Mouse (Mus musculus) forebrain, embryonic 11.5 days (tissue): Measurements from ENCODE around the gene Mgme1. TPM values are rescaled to one million over a fixed set of nuclear protein-coding genes. Genes with fewer than 3 reads are reported as not detected.

Experiments
- ATAC-seq: fragments of 200-750 bp; cut with Nextera tagmentation; replicated peaks from 2 replicates; pipeline ENCODE4 v1.8.0; 2017; ENCODE audit warnings: moderate TSS enrichment; ENCODE audit not compliant: low FRiP score
- DNase-seq: peaks from one replicate; pipeline ENCODE4 v3.0.0-alpha.2; 2017; ENCODE audit warnings: low spot score
- H3K27ac ChIP-seq: fragments of 300-500 bp; sonication (generic); 2 replicates; pipeline ENCODE4 v1.5.1; 2014; ENCODE audit warnings: low read depth, low read length
- H3K27me3 ChIP-seq: fragments of 300-500 bp; sonication (generic); 2 replicates; pipeline ENCODE4 v1.6.1; 2014; ENCODE audit warnings: mild to moderate bottlenecking, low read length, mixed read lengths; ENCODE audit not compliant: control insufficient read depth, insufficient read depth
- H3K36me3 ChIP-seq: fragments of 300-500 bp; sonication (generic); 2 replicates; pipeline ENCODE4 v1.6.1; 2014; ENCODE audit warnings: mild to moderate bottlenecking, low read length, moderate library complexity, mixed read lengths; ENCODE audit not compliant: control insufficient read depth, insufficient read depth
- H3K4me1 ChIP-seq: fragments of 300-500 bp; sonication (generic); replicated peaks from 2 replicates; pipeline ENCODE4 v1.6.1; 2014; ENCODE audit warnings: low read length, mixed read lengths; ENCODE audit not compliant: control insufficient read depth, insufficient read depth
- H3K4me2 ChIP-seq: fragments of 300-500 bp; sonication (generic); 2 replicates; pipeline ENCODE4 v1.6.1; 2014; ENCODE audit warnings: low read depth, mild to moderate bottlenecking, low read length, moderate library complexity, mixed read lengths; ENCODE audit not compliant: severe bottlenecking
- H3K4me3 ChIP-seq: fragments of 300-500 bp; sonication (generic); 2 replicates; pipeline ENCODE4 v1.5.1; 2014; ENCODE audit warnings: low read depth, low read length
- H3K9ac ChIP-seq: fragments of 300-500 bp; sonication (generic); 2 replicates; pipeline ENCODE4 v1.6.1; 2014; ENCODE audit warnings: low read length
- H3K9me3 ChIP-seq: fragments of 300-500 bp; sonication (generic); 2 replicates; pipeline ENCODE4 v1.6.1; 2016; ENCODE audit warnings: low read length, mixed read lengths; ENCODE audit not compliant: control insufficient read depth
- WGBS: fragments of 180-500 bp; shearing (Covaris S2); extraction: QIAGEN DNeasy Blood & Tissue Kit; methylation state at CpG from one replicate; pipeline ENCODE4 v1.1.7; 2014; 5-methylcytosine and 5-hydroxymethylcytosine counted together
- polyA plus RNA-seq: library from polyadenylated mRNA; unstranded; fragments of >200 nt; fragmentation: Nextera tagmentation; extraction: Ambion mirVana; gene quantifications from 2 replicates; pipeline ENCODE4 v1.2.1, GENCODE M21; 2014

Mgme1 gene
- 19.1 and 19.9 TPM in 2 replicates for polyA plus RNA-seq

- ATAC-seq = peak; percentile 97
- no peaks in the 10 kb centered on the region for H3K4me1 ChIP-seq
Measured at GRCm38 (mm10) chr2:144270507-144271420, at the start of gene Mgme1, which contains the start of gene Snx5. Mgme1 (plus strand) TSS chr2:144270663. Snx5 (minus strand) TSS chr2:144270906.

GRCm38 (mm10) chr2:144224351-144224750 is 46.1 kb upstream of the Mgme1 start:
- Histone ChIP-seq H3K9me3 (no peaks in the 10 kb centered on the region), H3K9ac (no peak overlapping the region), H3K4me2 (no peak overlapping the region), H3K27me3 (no peaks in the 10 kb centered on the region), H3K4me3 (no peak overlapping the region), H3K27ac (no peak overlapping the region), H3K4me1 (no peaks in the 10 kb centered on the region), H3K36me3 (no peaks in the 10 kb centered on the region)
- no peak for ATAC-seq
- DNase-seq = no peak
- 67% methylated on average over 12 of the region's 12 CpGs for WGBS

More at GRCm38 (mm10) chr2:144270507-144271420, at the start of gene Mgme1, which contains the start of gene Snx5:
- peak within 1 kb of the TSS; percentile 94 for H3K9ac ChIP-seq
- peak within 1 kb of the TSS; percentile 67 for H3K4me2 ChIP-seq
- H3K27ac ChIP-seq = peak within 1 kb of the TSS; percentile 87
- no peaks in the 10 kb centered on the region for H3K9me3 ChIP-seq
- WGBS = under 1% methylated on average over 93 of the region's 93 CpGs
- no peaks in the 10 kb centered on the region for H3K36me3 ChIP-seq
- peak within 1 kb of the TSS; percentile 75 for H3K4me3 ChIP-seq
- peak; percentile 98 for DNase-seq
- H3K27me3 ChIP-seq = no peaks in the 10 kb centered on the region

GRCm38 (mm10) chr2:144226906-144227586 is 43.4 kb upstream of the Mgme1 start:
- no peak for DNase-seq
- Histone ChIP-seq H3K27me3 (no peaks in the 10 kb centered on the region), H3K9ac (no peak overlapping the region), H3K4me3 (no peak overlapping the region), H3K4me1 (no peaks in the 10 kb centered on the region), H3K36me3 (no peaks in the 10 kb centered on the region), H3K9me3 (no peaks in the 10 kb centered on the region), H3K4me2 (no peak overlapping the region), H3K27ac (no peak overlapping the region)
- WGBS = 91% methylated on average over 12 of the region's 12 CpGs
- no peak for ATAC-seq

DNA sequence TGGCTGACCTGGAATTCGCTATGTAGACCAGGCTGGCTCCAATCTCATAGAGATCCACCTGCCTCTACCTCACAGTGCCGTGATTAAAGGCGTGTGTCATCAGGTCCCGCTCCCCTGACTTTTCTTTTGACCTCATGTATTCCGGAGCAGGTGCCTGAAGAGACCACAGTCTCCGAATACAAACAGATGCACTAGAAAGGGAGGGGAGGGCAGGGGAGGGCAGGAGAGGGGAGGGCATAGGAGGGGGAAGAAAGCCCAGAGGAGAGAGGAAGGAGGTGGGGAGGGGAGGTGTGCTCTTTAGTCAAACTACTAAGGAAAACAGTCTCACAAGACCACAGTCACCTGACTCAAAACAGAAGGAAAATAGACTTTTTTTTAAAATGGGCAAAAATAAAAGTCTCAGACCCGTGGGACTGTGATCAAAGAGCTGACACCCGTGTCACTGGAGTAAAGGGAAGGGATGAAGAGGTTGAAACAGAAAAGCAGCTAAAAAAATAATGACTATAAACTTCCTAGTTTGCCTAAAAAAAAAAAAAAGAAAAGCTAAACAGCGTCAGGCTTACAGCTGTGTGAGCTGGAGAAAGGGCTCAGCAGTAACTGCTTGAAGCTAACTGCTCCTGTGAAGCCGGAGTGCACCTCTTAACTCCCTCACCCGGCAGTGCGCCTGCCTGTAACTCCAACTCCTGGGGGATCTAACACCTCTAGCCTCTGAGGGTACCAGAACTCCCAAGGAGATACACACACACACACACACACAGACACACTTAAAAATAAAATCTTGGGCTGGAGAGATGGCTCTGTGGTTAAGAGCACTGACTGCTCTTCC is 41.7 kb upstream of the Mgme1 start:
- WGBS = 85% methylated on average over 12 of the region's 12 CpGs
- ATAC-seq (no peak), DNase-seq (no peak)
- H3K9me3 ChIP-seq = no peaks in the 10 kb centered on the region
- no peaks in the 10 kb centered on the region for H3K36me3 ChIP-seq
- H3K4me3 ChIP-seq = no peak overlapping the region
- no peaks in the 10 kb centered on the region for H3K4me1 ChIP-seq
- H3K9ac ChIP-seq = no peak overlapping the region
- H3K4me2 ChIP-seq = no peak overlapping the region
- H3K27ac ChIP-seq = no peak overlapping the region
- H3K27me3 ChIP-seq = no peaks in the 10 kb centered on the region

GRCm38 (mm10) chr2:144229647-144230046 is 40.8 kb upstream of the Mgme1 start:
- Histone ChIP-seq H3K27ac (no peak overlapping the region), H3K4me3 (no peak overlapping the region), H3K9ac (no peak overlapping the region), H3K36me3 (no peaks in the 10 kb centered on the region), H3K4me2 (no peak overlapping the region), H3K4me1 (no peaks in the 10 kb centered on the region), H3K27me3 (no peaks in the 10 kb centered on the region), H3K9me3 (no peaks in the 10 kb centered on the region)
- 89% methylated on average over 14 of the region's 14 CpGs for WGBS
- ATAC-seq (no peak), DNase-seq (no peak)

DNA sequence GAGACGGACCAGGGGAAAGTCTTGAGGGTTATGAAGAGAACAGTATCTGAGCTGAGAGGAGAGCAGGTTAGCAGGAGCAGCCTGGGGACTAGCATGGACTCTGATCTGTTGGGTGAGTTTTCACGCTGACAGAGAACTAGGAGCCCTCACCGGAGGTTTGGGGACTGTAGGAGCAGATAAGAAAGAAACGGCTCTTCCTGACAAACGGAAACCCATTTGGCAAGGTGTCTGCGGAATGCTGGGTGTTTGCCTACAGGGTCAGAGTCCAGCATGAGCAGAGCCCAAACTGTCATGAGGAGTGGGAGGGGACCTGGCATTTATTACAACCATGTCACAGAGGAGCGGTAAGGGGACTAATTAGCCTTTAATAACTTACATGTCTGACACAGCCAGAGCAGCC is 40.0 kb upstream of the Mgme1 start:
- H3K36me3 ChIP-seq = no peaks in the 10 kb centered on the region
- 85% methylated on average over 7 of the region's 7 CpGs for WGBS
- DNase-seq (no peak), ATAC-seq (no peak)
- no peaks in the 10 kb centered on the region for H3K4me1 ChIP-seq
- H3K4me2 ChIP-seq = no peak overlapping the region
- H3K27me3 ChIP-seq = no peaks in the 10 kb centered on the region
- H3K9ac ChIP-seq = no peak overlapping the region
- H3K27ac ChIP-seq = no peak overlapping the region
- H3K4me3 ChIP-seq = no peak overlapping the region
- no peaks in the 10 kb centered on the region for H3K9me3 ChIP-seq

DNA sequence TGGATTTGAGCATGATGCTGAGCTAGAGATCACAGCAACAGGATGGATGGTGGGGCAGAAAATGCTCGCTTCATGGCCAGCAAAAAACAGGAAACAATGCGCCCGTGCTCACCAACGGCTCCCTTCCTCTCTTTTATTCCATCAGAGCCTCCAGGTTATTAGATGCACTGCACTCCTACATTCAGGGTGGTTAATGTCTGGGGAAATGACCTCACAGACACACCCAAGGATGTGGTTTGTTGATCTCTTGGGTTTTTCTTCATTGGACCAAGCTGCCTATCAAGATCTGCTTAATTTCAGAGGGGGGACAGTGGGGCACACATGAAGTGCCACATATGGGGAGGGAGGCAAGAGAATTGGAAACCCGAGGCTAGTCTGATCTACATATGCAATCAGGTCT is 39.3 kb upstream of the Mgme1 start:
- Histone ChIP-seq H3K27ac (no peak overlapping the region), H3K9ac (no peak overlapping the region), H3K9me3 (no peaks in the 10 kb centered on the region), H3K27me3 (no peaks in the 10 kb centered on the region), H3K4me1 (no peaks in the 10 kb centered on the region), H3K4me2 (no peak overlapping the region), H3K36me3 (no peaks in the 10 kb centered on the region), H3K4me3 (no peak overlapping the region)
- WGBS = 82% methylated on average over 5 of the region's 5 CpGs
- no peak for ATAC-seq
- DNase-seq = no peak

- no peak overlapping the region for H3K4me2 ChIP-seq
- no peaks in the 10 kb centered on the region for H3K4me1 ChIP-seq
- H3K36me3 ChIP-seq = no peaks in the 10 kb centered on the region
- ATAC-seq = no peak
- no peaks in the 10 kb centered on the region for H3K9me3 ChIP-seq
- no peak overlapping the region for H3K4me3 ChIP-seq
- DNase-seq = no peak
- 66% methylated on average over 3 of the region's 3 CpGs for WGBS
- H3K9ac ChIP-seq = no peak overlapping the region
- no peak overlapping the region for H3K27ac ChIP-seq
- no peaks in the 10 kb centered on the region for H3K27me3 ChIP-seq
Measured at GRCm38 (mm10) chr2:144233534-144233933, 36.9 kb upstream of the Mgme1 start.
